Mouse (Mus musculus): Measurements from ENCODE around the gene Dennd1c. TPM values are rescaled to one million over a fixed set of nuclear protein-coding genes. Genes with fewer than 3 reads are reported as not detected.
A peak's percentile ranks its signal among the peaks of the same experiment; 100 is the strongest.

The Dennd1c gene
- polyA plus RNA-seq, 1 experiment from 2014 or later: 4.1 TPM

GRCm38 (mm10) chr17:57085970-57086757, 7.8 kb upstream of the Dennd1c start:
- Histone ChIP-seq H3K27me3 (ENCODE audit: poor library complexity, severe bottlenecking) (peaks cover 33% of the 10 kb centered on the region), H3K4me3 (peak overlapping the region; percentile 59; the same call in 1 of the 2 replicates), H3K9me3 (no peaks in the 10 kb centered on the region), H3K36me3 (replicated peaks) (peaks cover 15% of the 10 kb centered on the region), H3K27ac (no peak overlapping the region), H3K4me1 (peaks cover 12% of the 10 kb centered on the region)
- WGBS: 91% methylated on average over 11 of the region's 11 CpGs
- DNase-seq (ENCODE audit: extremely low spot score, low spot score): no peak

- H3K9me3 ChIP-seq: no peaks in the 10 kb centered on the region
- no peak overlapping the region for H3K4me3 ChIP-seq
- no peak overlapping the region for H3K27ac ChIP-seq
- peaks cover 11% of the 10 kb centered on the region for H3K27me3 ChIP-seq (ENCODE audit: poor library complexity, severe bottlenecking)
- peaks cover 33% of the 10 kb centered on the region for H3K36me3 ChIP-seq (replicated peaks)
- peaks cover 9% of the 10 kb centered on the region for H3K4me1 ChIP-seq
- WGBS: 85% methylated on average over 5 of the region's 5 CpGs
- DNase-seq (ENCODE audit: extremely low spot score, low spot score): no peak
These were observed 4.2 kb upstream of the Dennd1c start for GRCm38 (mm10) chr17:57082481-57082880.

- DNase-seq (ENCODE audit: extremely low spot score, low spot score): no peak
- H3K27ac ChIP-seq: no peak overlapping the region
- H3K4me1 ChIP-seq: no peaks in the 10 kb centered on the region
- H3K36me3 ChIP-seq (replicated peaks): peaks cover 33% of the 10 kb centered on the region
- H3K4me3 ChIP-seq: no peak overlapping the region
- H3K27me3 ChIP-seq (ENCODE audit: poor library complexity, severe bottlenecking): no peaks in the 10 kb centered on the region; the same call in 1 of the 2 replicates
- WGBS: 96% methylated on average over 31 of the region's 31 CpGs
- H3K9me3 ChIP-seq: no peaks in the 10 kb centered on the region
These were observed 3.0 kb upstream of the Dennd1c start for GRCm38 (mm10) chr17:57081234-57081842.

- 72% methylated on average over 3 of the region's 3 CpGs for WGBS
- Histone ChIP-seq H3K36me3 (replicated peaks) (peaks cover 32% of the 10 kb centered on the region), H3K4me3 (no peak overlapping the region), H3K27ac (no peak overlapping the region), H3K9me3 (no peaks in the 10 kb centered on the region), H3K27me3 (ENCODE audit: poor library complexity, severe bottlenecking) (no peaks in the 10 kb centered on the region; the same call in 1 of the 2 replicates), H3K4me1 (no peaks in the 10 kb centered on the region)
- no peak for DNase-seq (ENCODE audit: extremely low spot score, low spot score)
These were observed 1.6 kb upstream of the Dennd1c start for GRCm38 (mm10) chr17:57079919-57080318.

GRCm38 (mm10) chr17:57076916-57077315, 1.4 kb downstream of the Dennd1c start:
- Histone ChIP-seq H3K4me3 (no peak overlapping the region), H3K9me3 (no peaks in the 10 kb centered on the region), H3K27ac (peak overlapping the region; percentile 11; the same call in 1 of the 2 replicates), H3K36me3 (replicated peaks) (peaks cover 23% of the 10 kb centered on the region), H3K27me3 (ENCODE audit: poor library complexity, severe bottlenecking) (peaks cover 6% of the 10 kb centered on the region), H3K4me1 (peaks cover 5% of the 10 kb centered on the region)
- 73% methylated on average over 3 of the region's 3 CpGs for WGBS
- no peak for DNase-seq (ENCODE audit: extremely low spot score, low spot score)

- Histone ChIP-seq H3K4me1 (peaks cover 19% of the 10 kb centered on the region), H3K27me3 (ENCODE audit: poor library complexity, severe bottlenecking) (peaks cover 40% of the 10 kb centered on the region), H3K9me3 (no peaks in the 10 kb centered on the region), H3K4me3 (peak overlapping the region; percentile 43), H3K27ac (peak overlapping the region; percentile 77), H3K36me3 (replicated peaks) (no peaks in the 10 kb centered on the region)
- 4% methylated on average over 11 of the region's 11 CpGs for WGBS
- DNase-seq (ENCODE audit: extremely low spot score, low spot score): peak; percentile 70
These were observed 7.6 kb downstream of the Dennd1c start for GRCm38 (mm10) chr17:57070699-57071098.

- 9% methylated on average over 9 of the region's 9 CpGs for WGBS
- peak overlapping the region; percentile 43 for H3K4me3 ChIP-seq
- peaks cover 44% of the 10 kb centered on the region for H3K27me3 ChIP-seq (ENCODE audit: poor library complexity, severe bottlenecking)
- DNase-seq (ENCODE audit: extremely low spot score, low spot score): peak; percentile 18
- H3K9me3 ChIP-seq: no peaks in the 10 kb centered on the region
- H3K27ac ChIP-seq: peak overlapping the region; percentile 77
- H3K36me3 ChIP-seq (replicated peaks): no peaks in the 10 kb centered on the region
- peaks cover 19% of the 10 kb centered on the region for H3K4me1 ChIP-seq
These were observed 8.0 kb downstream of the Dennd1c start for GRCm38 (mm10) chr17:57070272-57070671.

- 64% methylated on average over 5 of the region's 5 CpGs for WGBS
- Histone ChIP-seq H3K9me3 (no peaks in the 10 kb centered on the region), H3K4me3 (no peak overlapping the region), H3K27me3 (ENCODE audit: poor library complexity, severe bottlenecking) (peaks cover 71% of the 10 kb centered on the region), H3K4me1 (peaks cover 22% of the 10 kb centered on the region), H3K27ac (no peak overlapping the region), H3K36me3 (replicated peaks) (no peaks in the 10 kb centered on the region)
- DNase-seq (ENCODE audit: extremely low spot score, low spot score): no peak
These were observed 11.4 kb downstream of the Dennd1c start for GRCm38 (mm10) chr17:57066908-57067307.

GRCm38 (mm10) chr17:57063031-57063430, 15.3 kb downstream of the Dennd1c start:
- Histone ChIP-seq H3K27me3 (ENCODE audit: poor library complexity, severe bottlenecking) (peaks cover 77% of the 10 kb centered on the region), H3K4me1 (peaks cover 43% of the 10 kb centered on the region)
- WGBS: 6% methylated on average over 8 of the region's 8 CpGs

GRCm38 (mm10) chr17:57062548-57062947, 15.8 kb downstream of the Dennd1c start:
- DNase-seq (ENCODE audit: extremely low spot score, low spot score): no peak
- no peaks in the 10 kb centered on the region for H3K9me3 ChIP-seq
- H3K27ac ChIP-seq: 0 out of 2 replicates have a peak overlapping the region, but pooled peaks have one; percentile 25
- peak overlapping the region; percentile 49 for H3K4me3 ChIP-seq
- H3K27me3 ChIP-seq (ENCODE audit: poor library complexity, severe bottlenecking): peaks cover 80% of the 10 kb centered on the region
- peaks cover 46% of the 10 kb centered on the region for H3K4me1 ChIP-seq
- whole genome bisulfite sequencing: under 1% methylated on average over 22 of the region's 22 CpGs
- H3K36me3 ChIP-seq (replicated peaks): peaks cover 5% of the 10 kb centered on the region

More at GRCm38 (mm10) chr17:57063031-57063430, 15.3 kb downstream of the Dennd1c start:
- Histone ChIP-seq H3K4me3 (peak overlapping the region; percentile 18; the same call in 1 of the 2 replicates), H3K36me3 (replicated peaks) (no peaks in the 10 kb centered on the region), H3K27ac (no peak overlapping the region), H3K9me3 (no peaks in the 10 kb centered on the region)
- no peak for DNase-seq (ENCODE audit: extremely low spot score, low spot score)

GRCm38 (mm10) chr17:57062011-57062521, 16.2 kb downstream of the Dennd1c start:
- Histone ChIP-seq H3K4me1 (peaks cover 46% of the 10 kb centered on the region), H3K9me3 (no peaks in the 10 kb centered on the region), H3K4me3 (peak overlapping the region; percentile 49), H3K36me3 (replicated peaks) (peaks cover 9% of the 10 kb centered on the region), H3K27ac (0 out of 2 replicates have a peak overlapping the region, but pooled peaks have one; percentile 25), H3K27me3 (ENCODE audit: poor library complexity, severe bottlenecking) (peaks cover 77% of the 10 kb centered on the region)
- WGBS: 1% methylated on average over 39 of the region's 39 CpGs
- no peak for DNase-seq (ENCODE audit: extremely low spot score, low spot score)

GRCm38 (mm10) chr17:57061069-57061468, 17.2 kb downstream of the Dennd1c start:
- Histone ChIP-seq H3K4me3 (peak overlapping the region; percentile 89), H3K27ac (no peak overlapping the region), H3K27me3 (ENCODE audit: poor library complexity, severe bottlenecking) (peaks cover 68% of the 10 kb centered on the region), H3K36me3 (replicated peaks) (peaks cover 15% of the 10 kb centered on the region), H3K9me3 (no peaks in the 10 kb centered on the region), H3K4me1 (peaks cover 46% of the 10 kb centered on the region)
- no peak for DNase-seq (ENCODE audit: extremely low spot score, low spot score)
- WGBS: 38% methylated on average over 10 of the region's 10 CpGs
